Mouse (Mus musculus): Measurements from ENCODE around the gene Chit1. TPM values are rescaled to one million over a fixed set of nuclear protein-coding genes. Genes with fewer than 3 reads are reported as not detected.

Gene Chit1
- polyA plus RNA-seq, 1 experiment from 2014 or later, result not detected

DNA sequence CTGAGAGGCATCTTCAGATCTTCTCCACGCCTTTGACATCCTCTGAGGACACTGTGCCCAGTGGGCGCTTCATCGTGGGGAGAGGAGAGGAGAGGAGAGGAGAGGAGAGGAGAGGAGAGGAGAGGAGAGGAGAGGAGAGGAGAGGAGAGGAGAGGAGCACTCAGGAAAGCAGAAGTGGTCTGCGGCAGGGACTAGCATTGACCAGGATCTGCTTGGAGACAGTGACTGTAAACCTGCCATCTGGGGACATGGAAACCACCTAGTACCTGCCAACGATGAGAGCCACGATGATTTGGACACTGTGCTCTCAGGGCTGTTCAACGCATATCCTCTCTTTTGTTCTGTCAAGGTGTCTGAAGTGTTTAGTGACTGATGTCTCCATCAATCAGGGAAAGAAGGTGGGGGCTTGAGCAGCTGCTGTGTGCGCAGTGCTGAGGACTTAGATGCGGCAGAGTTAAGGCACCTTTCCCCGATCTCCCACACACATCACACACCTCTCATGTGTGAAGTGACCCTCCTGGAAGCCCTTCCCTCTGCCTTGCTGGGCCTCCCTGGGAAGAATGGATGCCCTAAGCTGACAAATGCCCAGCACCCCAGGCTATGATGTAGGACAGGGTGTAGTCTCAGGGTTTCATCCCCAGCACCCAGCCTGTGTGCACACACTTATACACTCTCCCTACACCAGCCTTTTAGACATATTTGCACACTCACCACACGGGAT, 5.8 kb upstream of the Chit1 start:
- Histone ChIP-seq H3K4me2 (replicated peaks) (no peak overlapping the region), H3K9ac (no peak overlapping the region), H3K27me3 (replicated peaks) (no peaks in the 10 kb centered on the region), H3K9me3 (no peaks in the 10 kb centered on the region), H3K4me1 (replicated peaks) (no peaks in the 10 kb centered on the region), H3K36me3 (no peaks in the 10 kb centered on the region), H3K27ac (no peak overlapping the region), H3K4me3 (replicated peaks) (no peak overlapping the region)
- ATAC-seq, result peak; percentile 6; the same call in 1 of the 2 replicates
- WGBS, result 81% methylated on average over 9 of the region's 11 CpGs

DNA sequence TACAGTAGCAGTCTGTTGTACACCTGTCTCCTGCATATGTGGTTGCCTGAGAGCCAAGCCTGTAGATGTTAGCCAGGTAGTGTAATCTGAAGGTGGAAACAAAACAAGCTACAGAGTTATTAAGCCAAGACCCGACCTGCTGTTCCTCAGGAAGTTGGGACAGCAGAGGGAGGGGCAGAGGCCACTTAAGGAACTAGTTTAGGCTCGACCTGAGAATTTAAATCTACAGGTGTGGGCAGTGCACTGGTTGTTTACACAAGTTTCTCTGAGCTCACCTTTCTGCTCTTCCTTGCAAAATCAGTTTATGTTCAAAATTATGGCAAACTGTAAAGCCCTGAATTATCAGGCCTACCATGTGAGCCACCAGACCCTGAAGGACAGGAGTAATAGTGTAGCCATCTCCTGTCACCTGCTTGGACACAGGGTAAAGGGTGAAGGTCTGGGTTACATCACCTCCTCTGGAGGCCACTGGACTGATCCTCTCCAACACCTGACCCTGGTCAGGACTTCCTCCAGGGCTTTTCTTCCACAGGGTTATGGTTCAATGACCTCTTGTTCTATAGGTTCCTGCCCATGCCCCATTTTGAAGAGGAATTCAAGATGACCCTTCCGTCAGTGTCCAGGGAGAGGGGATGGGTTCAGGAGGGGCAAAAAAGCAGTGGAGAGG, 5.1 kb upstream of the Chit1 start:
- WGBS, result 45% methylated on average over 3 of the region's 3 CpGs

DNA sequence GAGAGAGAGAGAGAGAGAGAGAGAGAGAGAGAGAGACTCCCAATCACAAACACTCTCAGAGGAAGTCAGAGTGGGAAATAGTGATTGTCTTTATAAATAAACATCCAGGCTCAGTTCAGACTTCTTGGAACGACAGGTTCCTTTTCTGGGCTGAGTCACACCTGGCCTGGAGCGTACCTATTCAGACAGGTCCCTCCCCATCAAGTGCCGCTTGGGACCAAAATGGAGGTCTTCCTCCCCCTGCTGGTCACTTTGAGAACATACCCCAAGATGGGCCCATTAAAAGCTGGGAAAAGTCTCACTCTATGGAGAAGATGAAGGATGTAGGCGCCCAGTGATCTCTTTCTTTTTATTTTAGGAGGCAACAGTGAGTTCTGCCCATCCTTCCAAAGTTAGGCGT, 4.3 kb upstream of the Chit1 start:
- Histone ChIP-seq H3K9ac (no peak overlapping the region), H3K27me3 (replicated peaks) (no peaks in the 10 kb centered on the region), H3K4me1 (replicated peaks) (no peaks in the 10 kb centered on the region), H3K27ac (no peak overlapping the region), H3K4me2 (replicated peaks) (no peak overlapping the region), H3K36me3 (no peaks in the 10 kb centered on the region), H3K4me3 (replicated peaks) (no peak overlapping the region), H3K9me3 (no peaks in the 10 kb centered on the region)
- ATAC-seq, result peak; percentile 78
- WGBS, result 2% methylated on average over 5 of the region's 5 CpGs

More for the DNA sequence above, 5.1 kb upstream of the Chit1 start:
- no peaks in the 10 kb centered on the region for H3K9me3 ChIP-seq
- H3K4me1 ChIP-seq (replicated peaks), result no peaks in the 10 kb centered on the region
- no peak overlapping the region for H3K9ac ChIP-seq
- no peak overlapping the region for H3K4me2 ChIP-seq (replicated peaks)
- H3K4me3 ChIP-seq (replicated peaks), result no peak overlapping the region
- H3K27ac ChIP-seq, result no peak overlapping the region
- H3K36me3 ChIP-seq, result no peaks in the 10 kb centered on the region
- H3K27me3 ChIP-seq (replicated peaks), result no peaks in the 10 kb centered on the region
- ATAC-seq, result peak; percentile 14; the same call in 1 of the 2 replicates

DNA sequence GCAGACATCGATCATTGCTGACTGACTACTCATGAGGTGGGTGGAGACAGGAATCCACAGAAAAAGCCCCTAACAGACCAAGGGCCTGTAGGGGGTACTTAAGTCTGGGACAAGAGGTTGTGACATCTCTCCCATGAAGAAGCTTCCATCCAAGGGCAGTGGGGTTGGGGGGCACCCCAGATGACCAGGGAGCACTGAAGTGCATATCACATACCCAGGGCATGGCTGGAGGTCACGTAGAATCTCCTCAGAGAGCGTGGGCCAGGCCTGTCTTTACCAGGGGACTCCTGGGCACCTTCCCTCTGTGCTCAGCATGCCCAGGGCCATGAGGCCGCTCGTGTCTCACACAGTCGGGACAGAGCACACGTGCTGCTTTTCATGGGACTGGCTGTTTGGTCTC, 3.3 kb upstream of the Chit1 start:
- no peak overlapping the region for H3K4me3 ChIP-seq (replicated peaks)
- H3K36me3 ChIP-seq, result no peaks in the 10 kb centered on the region
- H3K4me2 ChIP-seq (replicated peaks), result no peak overlapping the region
- no peaks in the 10 kb centered on the region for H3K9me3 ChIP-seq
- no peak overlapping the region for H3K9ac ChIP-seq
- no peak for ATAC-seq
- no peak overlapping the region for H3K27ac ChIP-seq
- no peaks in the 10 kb centered on the region for H3K27me3 ChIP-seq (replicated peaks)
- WGBS, result 89% methylated on average over 7 of the region's 7 CpGs
- no peaks in the 10 kb centered on the region for H3K4me1 ChIP-seq (replicated peaks)

DNA sequence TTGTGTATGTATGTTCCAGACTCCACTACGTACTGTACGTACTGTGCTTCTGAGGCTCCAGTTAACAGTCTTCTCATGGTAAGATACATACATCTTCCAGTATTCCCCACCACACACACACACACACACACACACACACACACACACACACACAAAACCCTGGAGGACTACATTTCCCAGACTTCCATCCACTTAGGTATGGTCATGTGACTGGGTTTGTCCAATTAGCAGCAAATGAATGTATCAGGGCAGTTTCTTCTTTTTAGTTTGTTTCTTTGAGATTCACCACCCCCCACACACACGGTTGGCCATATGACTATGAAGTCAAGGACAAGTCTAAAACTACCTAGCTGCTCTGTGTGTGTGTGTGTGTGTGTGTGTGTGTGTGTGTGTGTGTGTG, 1.0 kb upstream of the Chit1 start:
- Histone ChIP-seq H3K27ac (no peak overlapping the region), H3K9ac (no peak overlapping the region), H3K4me2 (replicated peaks) (no peak overlapping the region), H3K4me1 (replicated peaks) (no peaks in the 10 kb centered on the region), H3K27me3 (replicated peaks) (no peaks in the 10 kb centered on the region), H3K9me3 (no peaks in the 10 kb centered on the region), H3K4me3 (replicated peaks) (no peak overlapping the region), H3K36me3 (no peaks in the 10 kb centered on the region)
- WGBS, result 90% methylated on average over 3 of the region's 3 CpGs
- ATAC-seq, result no peak

DNA sequence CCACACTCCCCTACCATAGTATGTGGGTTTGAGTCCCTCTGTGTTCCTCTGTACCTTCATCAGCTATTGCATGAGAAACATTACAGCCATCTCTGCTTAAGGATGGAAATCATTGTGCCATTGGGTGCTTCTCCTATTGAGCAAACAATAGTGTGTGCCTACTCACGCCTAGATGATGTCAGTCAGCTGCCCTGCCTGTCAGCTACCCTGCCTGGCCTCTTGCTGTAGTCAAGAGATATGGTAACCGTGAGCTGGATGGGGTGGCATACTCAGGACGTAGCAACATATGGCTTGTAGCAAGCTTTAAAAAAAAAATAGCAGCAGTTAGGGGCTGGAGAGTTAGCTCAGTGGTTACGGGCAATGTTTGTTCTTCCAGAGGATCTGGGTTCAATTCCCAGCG, 593 bp upstream of the Chit1 start:
- ATAC-seq, result peak; percentile 51; the same call in 1 of the 2 replicates
- Histone ChIP-seq H3K4me1 (replicated peaks) (no peaks in the 10 kb centered on the region), H3K9me3 (no peaks in the 10 kb centered on the region), H3K36me3 (no peaks in the 10 kb centered on the region), H3K9ac (no peak overlapping the region), H3K4me2 (replicated peaks) (no peak overlapping the region), H3K27ac (no peak overlapping the region), H3K4me3 (replicated peaks) (no peak overlapping the region), H3K27me3 (replicated peaks) (no peaks in the 10 kb centered on the region)
- 80% methylated on average over 5 of the region's 5 CpGs for WGBS

DNA sequence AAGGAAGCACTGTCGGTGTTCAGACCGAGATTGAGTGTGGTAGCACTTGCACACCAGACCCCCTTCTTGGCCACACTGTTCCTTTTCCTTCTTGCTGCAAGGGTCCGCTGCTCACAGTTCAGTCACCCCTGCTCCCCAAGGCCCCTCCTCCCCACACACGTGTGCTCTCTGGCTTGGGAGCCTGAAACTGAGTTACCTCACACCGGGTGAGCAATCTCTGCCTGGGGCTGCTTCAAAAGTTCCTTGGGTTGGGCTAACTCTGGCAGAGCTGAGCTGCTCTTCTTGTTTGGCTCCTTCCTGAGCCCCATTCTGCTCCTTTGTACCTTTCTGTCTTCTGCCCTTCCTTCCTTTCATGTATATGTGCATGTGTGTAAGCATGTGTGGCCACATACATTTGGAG, 2.5 kb downstream of the Chit1 start:
- H3K4me3 ChIP-seq (replicated peaks), result no peak overlapping the region
- H3K36me3 ChIP-seq, result no peaks in the 10 kb centered on the region
- WGBS, result 63% methylated on average over 5 of the region's 5 CpGs
- no peak for ATAC-seq
- H3K4me1 ChIP-seq (replicated peaks), result no peaks in the 10 kb centered on the region
- H3K9ac ChIP-seq, result no peak overlapping the region
- no peak overlapping the region for H3K27ac ChIP-seq
- H3K27me3 ChIP-seq (replicated peaks), result no peaks in the 10 kb centered on the region
- H3K9me3 ChIP-seq, result no peaks in the 10 kb centered on the region
- H3K4me2 ChIP-seq (replicated peaks), result no peak overlapping the region

DNA sequence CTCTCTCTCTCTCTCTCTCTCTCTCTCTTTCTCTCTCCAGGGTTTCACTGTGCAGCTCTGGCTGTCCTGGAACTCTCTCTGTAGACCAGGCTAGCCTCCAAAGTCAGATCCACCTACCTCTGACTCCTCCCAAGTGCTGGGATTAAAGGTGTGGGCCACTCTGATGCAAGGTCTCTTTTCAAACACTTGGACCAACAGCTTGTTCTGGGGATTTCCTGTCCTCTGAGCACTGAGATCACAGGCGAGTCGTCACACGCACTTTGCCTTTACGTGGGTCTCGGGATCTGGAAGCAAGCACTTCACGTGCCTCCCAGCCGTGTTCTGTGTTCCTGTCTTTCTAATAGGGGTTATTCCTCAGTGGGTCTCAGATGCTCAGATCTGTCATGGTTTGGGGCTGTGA, 3.0 kb downstream of the Chit1 start:
- Histone ChIP-seq H3K9me3 (no peaks in the 10 kb centered on the region), H3K27ac (no peak overlapping the region), H3K36me3 (no peaks in the 10 kb centered on the region), H3K9ac (no peak overlapping the region), H3K27me3 (replicated peaks) (no peaks in the 10 kb centered on the region), H3K4me1 (replicated peaks) (no peaks in the 10 kb centered on the region), H3K4me3 (replicated peaks) (no peak overlapping the region), H3K4me2 (replicated peaks) (no peak overlapping the region)
- no peak for ATAC-seq
- WGBS, result 77% methylated on average over 7 of the region's 7 CpGs

DNA sequence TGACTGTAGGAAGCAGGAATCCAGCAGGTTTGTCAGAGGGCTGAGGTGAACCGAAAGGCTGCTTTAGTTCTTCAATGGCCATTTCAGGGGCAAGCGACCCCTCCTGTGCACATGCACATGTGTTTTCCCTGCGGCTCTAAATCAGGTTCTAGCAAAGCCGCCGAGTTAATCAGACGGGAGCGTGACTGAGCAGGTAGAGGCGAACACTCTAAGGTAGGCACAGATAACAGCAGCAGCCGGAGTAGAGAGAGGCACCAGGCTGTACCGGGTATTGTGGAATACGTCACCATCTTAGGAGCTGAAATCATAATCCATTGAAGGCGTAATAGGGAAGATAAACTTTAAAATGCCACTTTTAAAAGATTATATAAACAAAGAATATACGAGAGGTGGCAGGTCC, 3.7 kb downstream of the Chit1 start:
- H3K4me1 ChIP-seq (replicated peaks), result no peaks in the 10 kb centered on the region
- H3K9me3 ChIP-seq, result no peaks in the 10 kb centered on the region
- no peak overlapping the region for H3K27ac ChIP-seq
- no peak for ATAC-seq
- no peaks in the 10 kb centered on the region for H3K36me3 ChIP-seq
- 67% methylated on average over 13 of the region's 13 CpGs for WGBS
- H3K4me3 ChIP-seq (replicated peaks), result no peak overlapping the region
- no peaks in the 10 kb centered on the region for H3K27me3 ChIP-seq (replicated peaks)
- H3K9ac ChIP-seq, result no peak overlapping the region
- H3K4me2 ChIP-seq (replicated peaks), result no peak overlapping the region

DNA sequence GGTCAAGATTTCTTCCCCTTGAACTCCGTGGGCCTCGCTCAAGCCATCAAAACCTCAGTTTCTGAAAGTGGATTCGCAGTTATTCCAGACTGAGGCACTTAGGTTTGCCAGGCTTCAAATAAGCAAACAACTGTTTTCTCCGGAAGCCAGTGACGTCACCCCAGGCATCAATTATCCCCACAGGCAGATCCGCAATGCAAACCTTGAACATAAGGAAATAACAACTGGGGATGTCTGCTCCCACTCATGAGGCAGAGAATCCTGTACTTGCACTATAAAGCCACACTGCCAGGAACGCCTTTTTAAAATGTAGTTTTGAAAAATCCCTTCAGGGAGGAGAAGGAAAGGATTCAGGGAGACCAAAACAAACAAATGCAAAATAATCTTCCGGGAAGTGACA, 4.4 kb downstream of the Chit1 start:
- ATAC-seq, result no peak
- Histone ChIP-seq H3K36me3 (no peaks in the 10 kb centered on the region), H3K4me3 (replicated peaks) (no peak overlapping the region), H3K27me3 (replicated peaks) (no peaks in the 10 kb centered on the region), H3K4me1 (replicated peaks) (no peaks in the 10 kb centered on the region), H3K4me2 (replicated peaks) (no peak overlapping the region), H3K27ac (no peak overlapping the region), H3K9ac (no peak overlapping the region), H3K9me3 (no peaks in the 10 kb centered on the region)
- 45% methylated on average over 8 of the region's 8 CpGs for WGBS

DNA sequence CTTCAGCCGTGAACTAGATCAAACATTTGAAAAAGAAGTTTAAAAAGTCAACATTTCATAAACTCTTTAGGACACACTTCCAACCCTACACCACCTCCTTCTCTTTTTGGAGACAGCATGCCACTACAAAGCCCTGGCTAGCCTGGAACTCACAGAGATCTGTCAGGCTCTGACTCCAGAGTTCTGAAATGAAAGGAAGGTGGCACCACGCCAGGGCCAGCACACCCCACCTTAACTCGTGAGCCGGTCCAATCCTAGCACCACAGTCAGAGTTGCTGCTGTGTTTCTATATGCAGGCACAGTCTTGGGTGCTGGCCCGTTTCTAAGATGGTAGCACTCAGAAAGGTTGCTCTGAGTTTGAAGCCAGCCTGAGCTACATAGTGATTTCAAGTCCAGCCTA, 6.1 kb downstream of the Chit1 start:
- H3K4me3 ChIP-seq (replicated peaks), result no peak overlapping the region
- 74% methylated on average over 5 of the region's 5 CpGs for WGBS
- H3K9ac ChIP-seq, result no peak overlapping the region
- H3K9me3 ChIP-seq, result no peaks in the 10 kb centered on the region
- H3K4me2 ChIP-seq (replicated peaks), result no peak overlapping the region
- H3K4me1 ChIP-seq (replicated peaks), result no peaks in the 10 kb centered on the region
- H3K36me3 ChIP-seq, result no peaks in the 10 kb centered on the region
- H3K27ac ChIP-seq, result no peak overlapping the region
- no peak for ATAC-seq
- no peaks in the 10 kb centered on the region for H3K27me3 ChIP-seq (replicated peaks)

DNA sequence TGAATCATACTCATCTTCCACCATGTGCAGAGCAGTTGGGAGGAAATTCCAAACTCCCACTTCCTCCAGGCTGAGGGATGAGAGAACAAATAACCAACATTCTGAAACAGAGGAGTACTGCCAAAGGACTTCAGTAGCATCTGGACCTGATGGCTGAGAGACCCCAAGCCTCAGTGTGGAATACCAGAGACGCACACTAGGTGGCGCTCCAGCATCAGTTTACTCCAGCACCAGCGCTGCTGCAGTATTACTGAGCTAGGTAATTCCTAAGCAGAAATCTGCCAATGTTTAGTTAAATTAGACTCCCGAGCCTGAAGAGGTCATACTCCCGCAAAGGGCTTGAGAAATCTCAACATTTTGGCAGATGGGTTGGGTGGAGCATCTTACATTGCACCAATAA, 9.1 kb downstream of the Chit1 start:
- H3K4me2 ChIP-seq (replicated peaks), result no peak overlapping the region
- no peak overlapping the region for H3K4me3 ChIP-seq (replicated peaks)
- H3K9ac ChIP-seq, result no peak overlapping the region
- H3K4me1 ChIP-seq (replicated peaks), result no peaks in the 10 kb centered on the region
- ATAC-seq, result peak; percentile 34; the same call in 1 of the 2 replicates
- no peaks in the 10 kb centered on the region for H3K27me3 ChIP-seq (replicated peaks)
- 3% methylated on average over 5 of the region's 5 CpGs for WGBS
- no peaks in the 10 kb centered on the region for H3K36me3 ChIP-seq
- H3K9me3 ChIP-seq, result no peaks in the 10 kb centered on the region
- H3K27ac ChIP-seq, result no peak overlapping the region

DNA sequence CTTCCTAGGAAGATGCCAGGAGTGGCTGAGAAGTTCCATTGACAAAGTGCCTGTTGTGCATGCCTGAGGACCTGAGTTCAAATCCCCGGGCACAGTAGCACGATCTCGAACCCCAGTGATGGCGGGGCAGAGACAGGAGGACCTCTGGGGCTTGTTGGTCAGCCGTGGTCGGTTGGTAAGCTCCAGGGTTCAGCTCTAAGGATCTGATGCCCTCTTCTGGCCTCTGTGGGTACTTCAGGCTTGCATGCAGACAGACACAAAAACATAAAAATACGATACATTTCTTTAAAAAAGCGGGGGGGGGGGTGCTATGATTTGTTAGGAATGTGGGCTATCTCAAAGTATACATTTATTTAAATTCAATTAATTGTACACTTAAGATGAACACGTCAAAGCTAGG, 11.2 kb downstream of the Chit1 start:
- Histone ChIP-seq H3K4me2 (replicated peaks) (no peak overlapping the region), H3K27me3 (replicated peaks) (no peaks in the 10 kb centered on the region), H3K4me3 (replicated peaks) (no peak overlapping the region), H3K9me3 (no peaks in the 10 kb centered on the region), H3K27ac (no peak overlapping the region), H3K4me1 (replicated peaks) (no peaks in the 10 kb centered on the region), H3K9ac (no peak overlapping the region), H3K36me3 (no peaks in the 10 kb centered on the region)
- ATAC-seq, result no peak
- 55% methylated on average over 9 of the region's 9 CpGs for WGBS

All from intestine, embryonic 15.5 days (tissue).